Mouse (Mus musculus): ENCODE data around the gene Th.

GRCm38 (mm10) chr7:142949568-142949967 lies 18.6 kb upstream of the Th start:
- no peak for TF ChIP-seq FLI1 (IDR thresholded peaks at IDR 0.05; ENCODE audit: low read length)
- no peak for TF ChIP-seq GATA1 (IDR thresholded peaks at IDR 0.05; ENCODE audit: borderline replicate concordance, low read length)
